Mouse (Mus musculus): ENCODE measurements around the gene Zfp786.
"Not testable (repeated sequence)": the region's sequence is repeated elsewhere in the genome, so short reads cannot be mapped to it uniquely, and the experiment has no call there.

Gene Zfp786

DNA sequence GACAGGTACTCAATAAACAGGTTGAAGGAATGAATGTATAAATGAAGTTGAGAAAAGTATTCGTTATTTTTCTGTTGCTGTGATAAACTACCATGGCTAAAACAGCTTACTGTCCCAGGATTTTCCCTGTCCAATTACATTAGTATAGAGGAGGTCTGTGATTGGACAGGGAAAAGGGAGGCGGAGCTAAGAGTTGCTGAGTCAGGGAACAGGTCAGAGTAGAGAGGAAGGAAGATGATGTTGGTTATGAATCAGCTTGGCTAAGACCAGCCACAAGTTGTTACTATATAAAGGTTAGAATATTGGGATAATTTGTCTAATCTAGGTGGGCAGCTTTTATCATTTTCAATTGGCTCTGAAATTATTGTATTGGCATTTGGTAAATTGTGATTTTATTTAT lies 39.9 kb downstream of the Zfp786 start:
- in situ Hi-C loops (cut with MboI; ENCODE audit: low pct_unique_long_range_greater_than_20kb in 1 of 2, low sequenced_read_pairs in 2 of 2, unreplicated experiment in 1 of 2), result no loop called here

DNA sequence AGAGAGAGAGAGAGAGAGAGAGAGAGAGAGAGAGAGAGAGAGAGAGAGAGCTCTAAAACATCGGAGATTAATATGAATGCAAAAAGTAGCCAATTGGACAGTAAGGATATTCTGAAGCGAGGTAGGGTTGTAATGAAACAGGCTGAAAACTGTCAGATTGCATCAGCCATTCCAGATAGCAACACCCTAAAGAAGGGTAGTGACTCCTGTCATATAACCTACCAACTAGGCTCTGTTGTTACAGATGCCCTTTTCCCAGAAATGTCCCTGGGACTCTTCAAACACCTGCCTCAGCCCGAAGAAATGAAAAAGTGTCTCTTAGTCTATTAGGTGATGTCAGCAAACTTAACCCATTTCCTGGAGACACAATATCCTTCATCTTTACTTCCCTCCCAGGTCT lies 41.8 kb downstream of the Zfp786 start:
- in situ Hi-C loops (cut with MboI; ENCODE audit: low pct_unique_long_range_greater_than_20kb in 1 of 2, low sequenced_read_pairs in 2 of 2, unreplicated experiment in 1 of 2), result no loop called here

DNA sequence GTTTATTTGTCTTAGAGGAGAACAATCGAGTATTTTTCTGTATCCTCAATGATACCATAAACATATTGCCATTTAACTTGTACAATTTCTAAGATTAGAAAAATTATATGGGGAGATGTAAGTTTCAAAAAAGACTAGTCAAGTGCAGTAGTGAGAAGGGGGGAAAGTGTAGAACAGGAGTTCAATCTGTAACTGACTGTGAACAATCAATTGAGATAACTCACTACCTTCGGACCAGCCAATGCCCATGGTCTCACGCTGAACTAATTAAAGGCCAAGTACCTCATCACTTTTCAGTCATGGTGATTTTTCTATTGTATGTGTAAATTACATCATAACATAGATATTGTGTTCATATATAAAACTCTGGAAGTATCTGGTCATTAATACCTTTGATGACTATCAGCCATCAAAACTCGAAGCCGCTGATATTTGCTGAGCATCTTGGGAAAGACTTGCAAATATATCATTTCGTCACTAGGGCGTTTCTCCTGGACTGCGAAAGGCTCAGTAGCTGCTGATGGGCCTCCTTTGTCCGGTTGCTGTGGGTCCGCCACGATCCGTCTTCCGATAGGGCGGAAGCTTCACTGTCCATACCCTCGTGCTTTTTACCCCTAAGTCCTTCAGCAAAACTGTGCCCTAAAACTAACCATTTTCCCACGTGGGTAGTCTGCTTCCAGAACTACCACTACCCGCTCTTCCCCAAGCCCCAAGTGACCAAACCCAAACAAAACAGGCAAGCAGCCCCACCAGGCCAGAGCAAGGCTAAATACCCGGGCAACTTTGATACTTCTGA lies 42.5 kb downstream of the Zfp786 start:
- in situ Hi-C loops (cut with MboI; ENCODE audit: low pct_unique_long_range_greater_than_20kb in 1 of 2, low sequenced_read_pairs in 2 of 2, unreplicated experiment in 1 of 2), result no loop called here

DNA sequence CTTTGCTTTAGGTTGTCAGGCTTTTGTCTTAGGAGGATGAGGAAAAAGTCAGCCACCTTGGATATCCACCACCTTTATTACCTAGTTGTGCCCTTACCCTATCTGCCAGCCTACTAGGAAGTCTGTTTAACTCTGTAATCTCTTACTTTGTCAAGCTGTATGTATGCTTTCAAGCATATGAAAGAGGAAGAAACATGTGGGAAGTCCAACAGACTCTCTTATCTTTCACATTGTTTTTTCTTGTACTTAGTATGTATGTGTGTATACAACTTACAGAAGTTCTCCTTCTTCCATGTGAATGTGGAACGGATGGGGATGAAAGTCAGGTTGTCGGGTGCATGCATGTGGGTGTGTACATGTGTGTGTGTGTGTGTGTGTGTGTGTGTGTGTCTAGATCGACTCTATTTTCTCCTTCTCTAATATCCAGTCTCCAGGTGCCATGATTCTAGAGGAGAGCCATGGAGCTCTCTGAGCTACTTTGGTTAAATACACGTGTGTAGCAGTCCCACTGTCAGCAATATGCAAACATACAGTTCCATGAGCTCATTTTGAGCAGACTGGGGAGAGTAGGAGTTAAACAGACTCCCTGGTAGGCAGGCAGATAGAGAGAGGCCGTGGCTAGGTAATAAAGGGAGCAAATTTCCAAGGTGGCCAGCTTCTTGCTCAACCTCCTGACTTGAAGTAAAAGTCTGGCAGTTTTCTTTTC lies 45.8 kb downstream of the Zfp786 start:
- in situ Hi-C loops (cut with MboI; ENCODE audit: low pct_unique_long_range_greater_than_20kb in 1 of 2, low sequenced_read_pairs in 2 of 2, unreplicated experiment in 1 of 2), result no loop called here

DNA sequence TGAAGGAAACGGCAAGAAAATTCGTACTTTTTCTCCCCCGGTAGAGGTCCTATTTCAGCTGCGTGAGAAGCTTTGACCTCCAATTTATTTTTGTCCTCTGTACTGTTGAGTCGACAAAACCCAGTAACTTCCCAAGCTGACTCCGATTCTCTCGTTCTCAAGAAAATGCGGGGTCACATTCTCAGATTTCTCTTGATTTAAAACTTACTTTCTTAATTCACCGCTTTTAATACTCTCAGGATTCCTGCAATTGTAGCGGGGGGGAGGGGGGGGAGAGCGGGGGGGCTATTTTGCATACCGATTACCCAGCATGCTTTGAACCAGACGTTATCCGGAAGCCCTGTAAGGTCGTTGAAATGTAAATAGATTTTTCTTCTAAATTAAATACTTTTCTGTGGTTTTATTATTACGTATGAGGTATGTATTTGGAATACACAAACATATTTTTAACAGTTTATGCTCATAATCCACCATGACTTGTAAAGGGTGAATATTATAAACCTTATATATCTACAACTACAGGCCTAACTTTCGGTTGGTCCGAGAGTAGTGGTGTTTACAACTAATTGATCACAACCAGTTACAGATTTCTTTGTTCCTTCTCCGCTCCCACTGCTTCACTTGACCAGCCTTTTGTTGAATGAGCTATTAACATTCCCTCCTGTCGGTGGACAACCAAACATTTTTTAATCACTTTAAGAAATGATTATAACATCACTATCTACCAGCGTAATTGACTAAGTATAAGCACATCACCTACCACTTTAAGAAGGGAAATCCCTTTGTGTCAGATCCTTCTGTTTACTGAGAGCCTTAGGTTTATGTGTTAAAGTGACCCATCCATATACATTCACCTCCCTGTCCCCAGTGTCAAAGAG lies 49.3 kb downstream of the Zfp786 start:
- in situ Hi-C loops (cut with MboI; ENCODE audit: low pct_unique_long_range_greater_than_20kb in 1 of 2, low sequenced_read_pairs in 2 of 2, unreplicated experiment in 1 of 2), result no loop called here

DNA sequence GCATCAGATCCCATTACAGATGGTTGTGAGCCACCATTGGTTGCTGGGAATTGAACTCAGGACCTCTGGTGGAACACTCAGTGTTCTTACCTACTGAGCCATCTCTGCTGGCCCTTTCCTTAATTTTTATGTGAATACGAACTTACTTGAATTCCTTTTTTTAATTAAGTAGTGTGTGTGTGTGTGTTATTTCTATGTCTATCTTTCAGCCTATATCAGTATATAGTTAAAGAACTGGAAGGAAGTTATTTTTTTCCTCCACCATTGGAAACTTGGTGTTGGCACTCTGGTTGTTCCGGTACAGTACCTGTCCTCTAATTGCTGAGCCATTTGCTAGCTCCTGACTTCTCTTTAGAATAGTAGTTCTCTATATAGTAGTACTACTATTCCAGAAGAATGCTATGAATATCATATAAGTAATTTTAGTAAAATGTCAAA lies 50.1 kb downstream of the Zfp786 start:
- in situ Hi-C loops (cut with MboI; ENCODE audit: low pct_unique_long_range_greater_than_20kb in 1 of 2, low sequenced_read_pairs in 2 of 2, unreplicated experiment in 1 of 2), result no loop called here

DNA sequence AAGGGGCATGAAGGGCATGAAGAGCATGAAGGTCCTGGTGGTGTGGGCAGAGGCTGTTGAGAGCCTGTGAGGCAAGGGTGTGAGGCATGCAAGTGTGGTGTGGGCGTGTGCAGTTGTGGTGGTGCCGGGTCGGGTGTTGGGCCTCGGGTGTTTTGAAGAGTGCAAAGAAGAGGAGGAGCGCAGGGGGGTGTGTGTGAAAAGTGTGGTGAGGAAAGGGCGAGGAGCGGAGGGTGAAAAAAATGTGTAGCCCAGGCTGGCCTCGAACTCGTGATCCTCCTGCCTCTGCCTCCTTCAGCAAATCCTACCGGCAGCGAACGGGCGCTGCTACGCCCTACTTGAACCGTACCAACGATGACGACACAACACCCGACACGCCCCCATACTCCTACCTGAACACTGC lies 58.9 kb downstream of the Zfp786 start:
- in situ Hi-C loops (cut with MboI; ENCODE audit: low pct_unique_long_range_greater_than_20kb in 1 of 2, low sequenced_read_pairs in 2 of 2, unreplicated experiment in 1 of 2), result not testable (repeated sequence)

DNA sequence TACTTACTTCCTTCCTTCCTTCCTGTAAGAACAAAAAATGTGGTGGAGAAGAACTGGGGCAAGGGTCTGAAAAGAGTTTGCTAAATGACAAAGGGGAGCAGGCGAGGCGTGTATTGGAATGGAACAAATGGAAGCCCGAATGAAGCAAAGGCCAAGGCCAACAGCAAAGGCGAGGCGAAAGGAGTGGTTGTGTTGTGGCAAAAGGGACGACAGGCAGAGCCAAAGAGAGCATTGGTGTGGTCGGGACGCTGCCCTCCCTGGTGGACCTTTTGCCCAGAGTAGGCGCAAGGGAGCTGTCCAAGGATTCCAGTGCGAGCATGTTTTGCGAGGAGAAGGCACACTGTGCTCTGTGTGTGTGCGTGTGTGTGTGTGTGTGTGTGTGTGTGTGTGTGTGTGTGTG lies 59.6 kb downstream of the Zfp786 start:
- in situ Hi-C loops (cut with MboI; ENCODE audit: low pct_unique_long_range_greater_than_20kb in 1 of 2, low sequenced_read_pairs in 2 of 2, unreplicated experiment in 1 of 2), result not testable (repeated sequence)

DNA sequence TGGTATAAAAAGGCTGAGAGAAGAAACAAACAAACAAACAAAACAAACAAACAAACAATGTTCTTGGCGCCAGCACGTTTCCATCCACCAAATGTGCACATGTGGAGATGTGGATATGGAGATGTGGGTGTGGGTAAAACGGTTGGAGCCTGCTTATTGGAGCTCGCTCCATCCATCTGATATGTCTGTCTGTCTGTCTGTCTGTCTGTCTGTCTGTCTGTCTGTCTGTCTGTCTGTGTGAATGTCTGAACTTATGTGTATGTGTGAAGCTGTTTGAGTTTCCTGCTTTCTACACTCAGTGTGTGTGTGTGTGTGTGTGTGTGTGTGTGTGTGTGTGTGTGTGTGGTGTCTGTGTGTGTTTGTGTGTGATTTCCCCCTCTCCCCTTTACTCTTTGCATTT lies 60.8 kb downstream of the Zfp786 start:
- in situ Hi-C loops (cut with MboI; ENCODE audit: low pct_unique_long_range_greater_than_20kb in 1 of 2, low sequenced_read_pairs in 2 of 2, unreplicated experiment in 1 of 2), result not testable (repeated sequence)

Measured in mouse embryonic stem cell (cell line).